Mouse (Mus musculus): ENCODE measurements around the gene Nop16. TPM values are rescaled to one million over a fixed set of nuclear protein-coding genes. Genes with fewer than 3 reads are reported as not detected.

The Nop16 gene
- polyA plus RNA-seq, 1 experiment from 2014 or later: 61.6 TPM

GRCm38 (mm10) chr13:54609301-54609700, 19.4 kb upstream of the Nop16 start:
- DNase-seq (ENCODE audit: low spot score) (no peak), ATAC-seq (replicated peaks; ENCODE audit: low FRiP score, low read depth) (no peak)
- no peak overlapping the region for H3K27ac ChIP-seq
- 28% methylated on average over 1 of the region's 1 CpGs for WGBS
- H3K4me3 ChIP-seq (replicated peaks; ENCODE audit: low read depth, low read length): no peak overlapping the region
- 0 out of 2 replicates have a peak overlapping the region, but pooled peaks have one; percentile 5 for H3K9ac ChIP-seq (ENCODE audit: low read depth, low read length)
- peaks cover 6% of the 10 kb centered on the region; the same call in 1 of the 2 replicates for H3K4me1 ChIP-seq (replicated peaks; ENCODE audit: insufficient read depth, low read length)
- TF ChIP-seq CTCF (IDR thresholded peaks at IDR 0.05; ENCODE audit: low read depth): no peak
- H3K27me3 ChIP-seq (ENCODE audit: insufficient read depth, low read length): no peaks in the 10 kb centered on the region
- no peaks in the 10 kb centered on the region for H3K9me3 ChIP-seq (replicated peaks; ENCODE audit: low read length)
- no peak overlapping the region for H3K4me2 ChIP-seq (ENCODE audit: low read length)
- H3K36me3 ChIP-seq (ENCODE audit: insufficient read depth, low read length): 0 out of 2 replicates have a peak, but pooled peaks cover 4% of the 10 kb centered on the region

GRCm38 (mm10) chr13:54608666-54609065, 18.8 kb upstream of the Nop16 start:
- Histone ChIP-seq H3K27ac (no peak overlapping the region), H3K4me1 (replicated peaks; ENCODE audit: insufficient read depth, low read length) (peaks cover 6% of the 10 kb centered on the region; the same call in 1 of the 2 replicates), H3K4me3 (replicated peaks; ENCODE audit: low read depth, low read length) (no peak overlapping the region), H3K27me3 (ENCODE audit: insufficient read depth, low read length) (no peaks in the 10 kb centered on the region), H3K9ac (ENCODE audit: low read depth, low read length) (no peak overlapping the region), H3K9me3 (replicated peaks; ENCODE audit: low read length) (no peaks in the 10 kb centered on the region), H3K36me3 (ENCODE audit: insufficient read depth, low read length) (0 out of 2 replicates have a peak, but pooled peaks cover 7% of the 10 kb centered on the region), H3K4me2 (ENCODE audit: low read length) (no peak overlapping the region)
- TF ChIP-seq CTCF (IDR thresholded peaks at IDR 0.05; ENCODE audit: low read depth): no peak
- no peak for ATAC-seq (replicated peaks; ENCODE audit: low FRiP score, low read depth)
- WGBS: 44% methylated on average over 8 of the region's 8 CpGs
- no peak for DNase-seq (ENCODE audit: low spot score)

GRCm38 (mm10) chr13:54608002-54608401, 18.1 kb upstream of the Nop16 start:
- no peak overlapping the region for H3K4me2 ChIP-seq (ENCODE audit: low read length)
- no peak overlapping the region for H3K4me3 ChIP-seq (replicated peaks; ENCODE audit: low read depth, low read length)
- WGBS: 85% methylated on average over 3 of the region's 3 CpGs

GRCm38 (mm10) chr13:54607204-54607603, 17.3 kb upstream of the Nop16 start:
- 0 out of 2 replicates have a peak, but pooled peaks cover 7% of the 10 kb centered on the region for H3K36me3 ChIP-seq (ENCODE audit: insufficient read depth, low read length)
- H3K4me1 ChIP-seq (replicated peaks; ENCODE audit: insufficient read depth, low read length): peaks cover 6% of the 10 kb centered on the region; the same call in 1 of the 2 replicates
- no peaks in the 10 kb centered on the region for H3K27me3 ChIP-seq (ENCODE audit: insufficient read depth, low read length)
- ATAC-seq (replicated peaks; ENCODE audit: low FRiP score, low read depth) (no peak), DNase-seq (ENCODE audit: low spot score) (no peak)
- no peak for TF ChIP-seq CTCF (IDR thresholded peaks at IDR 0.05; ENCODE audit: low read depth)
- no peak overlapping the region for H3K4me2 ChIP-seq (ENCODE audit: low read length)
- no peak overlapping the region for H3K9ac ChIP-seq (ENCODE audit: low read depth, low read length)
- no peak overlapping the region for H3K27ac ChIP-seq
- no peak overlapping the region for H3K4me3 ChIP-seq (replicated peaks; ENCODE audit: low read depth, low read length)
- H3K9me3 ChIP-seq (replicated peaks; ENCODE audit: low read length): no peaks in the 10 kb centered on the region
- WGBS: 63% methylated on average over 5 of the region's 5 CpGs

More at GRCm38 (mm10) chr13:54608002-54608401, 18.1 kb upstream of the Nop16 start:
- no peaks in the 10 kb centered on the region for H3K9me3 ChIP-seq (replicated peaks; ENCODE audit: low read length)
- H3K9ac ChIP-seq (ENCODE audit: low read depth, low read length): no peak overlapping the region
- H3K36me3 ChIP-seq (ENCODE audit: insufficient read depth, low read length): 0 out of 2 replicates have a peak, but pooled peaks cover 7% of the 10 kb centered on the region
- TF ChIP-seq CTCF (IDR thresholded peaks at IDR 0.05; ENCODE audit: low read depth): no peak
- DNase-seq (ENCODE audit: low spot score) (no peak), ATAC-seq (replicated peaks; ENCODE audit: low FRiP score, low read depth) (no peak)
- H3K27me3 ChIP-seq (ENCODE audit: insufficient read depth, low read length): no peaks in the 10 kb centered on the region
- peaks cover 6% of the 10 kb centered on the region; the same call in 1 of the 2 replicates for H3K4me1 ChIP-seq (replicated peaks; ENCODE audit: insufficient read depth, low read length)
- H3K27ac ChIP-seq: no peak overlapping the region

GRCm38 (mm10) chr13:54605426-54605825, 15.5 kb upstream of the Nop16 start:
- Histone ChIP-seq H3K9ac (ENCODE audit: low read depth, low read length) (no peak overlapping the region), H3K27ac (no peak overlapping the region), H3K4me2 (ENCODE audit: low read length) (no peak overlapping the region), H3K36me3 (ENCODE audit: insufficient read depth, low read length) (0 out of 2 replicates have a peak, but pooled peaks cover 7% of the 10 kb centered on the region), H3K9me3 (replicated peaks; ENCODE audit: low read length) (no peaks in the 10 kb centered on the region), H3K4me3 (replicated peaks; ENCODE audit: low read depth, low read length) (no peak overlapping the region), H3K27me3 (ENCODE audit: insufficient read depth, low read length) (no peaks in the 10 kb centered on the region), H3K4me1 (replicated peaks; ENCODE audit: insufficient read depth, low read length) (peaks cover 6% of the 10 kb centered on the region; the same call in 1 of the 2 replicates)
- DNase-seq (ENCODE audit: low spot score): no peak
- TF ChIP-seq CTCF (IDR thresholded peaks at IDR 0.05; ENCODE audit: low read depth): no peak
- ATAC-seq (replicated peaks; ENCODE audit: low FRiP score, low read depth): no peak
- 79% methylated on average over 5 of the region's 5 CpGs for WGBS

GRCm38 (mm10) chr13:54604221-54604620, 14.3 kb upstream of the Nop16 start:
- Histone ChIP-seq H3K9me3 (replicated peaks; ENCODE audit: low read length) (no peaks in the 10 kb centered on the region), H3K27me3 (ENCODE audit: insufficient read depth, low read length) (no peaks in the 10 kb centered on the region), H3K4me1 (replicated peaks; ENCODE audit: insufficient read depth, low read length) (no peaks in the 10 kb centered on the region), H3K36me3 (ENCODE audit: insufficient read depth, low read length) (0 out of 2 replicates have a peak, but pooled peaks cover 7% of the 10 kb centered on the region), H3K4me2 (ENCODE audit: low read length) (no peak overlapping the region), H3K4me3 (replicated peaks; ENCODE audit: low read depth, low read length) (no peak overlapping the region), H3K27ac (no peak overlapping the region), H3K9ac (ENCODE audit: low read depth, low read length) (0 out of 2 replicates have a peak overlapping the region, but pooled peaks have one; percentile 8)
- ATAC-seq (replicated peaks; ENCODE audit: low FRiP score, low read depth): no peak
- whole genome bisulfite sequencing: 78% methylated on average over 4 of the region's 4 CpGs
- DNase-seq (ENCODE audit: low spot score): no peak
- TF ChIP-seq CTCF (IDR thresholded peaks at IDR 0.05; ENCODE audit: low read depth): no peak

GRCm38 (mm10) chr13:54603501-54603900, 13.6 kb upstream of the Nop16 start:
- Histone ChIP-seq H3K36me3 (ENCODE audit: insufficient read depth, low read length) (0 out of 2 replicates have a peak, but pooled peaks cover 7% of the 10 kb centered on the region), H3K4me1 (replicated peaks; ENCODE audit: insufficient read depth, low read length) (no peaks in the 10 kb centered on the region), H3K27me3 (ENCODE audit: insufficient read depth, low read length) (no peaks in the 10 kb centered on the region), H3K4me2 (ENCODE audit: low read length) (no peak overlapping the region), H3K9me3 (replicated peaks; ENCODE audit: low read length) (no peaks in the 10 kb centered on the region), H3K4me3 (replicated peaks; ENCODE audit: low read depth, low read length) (no peak overlapping the region), H3K9ac (ENCODE audit: low read depth, low read length) (no peak overlapping the region), H3K27ac (no peak overlapping the region)
- TF ChIP-seq CTCF (IDR thresholded peaks at IDR 0.05; ENCODE audit: low read depth): 0 out of 2 replicates have a peak, but pooled peaks have one; percentile 28
- no peak for ATAC-seq (replicated peaks; ENCODE audit: low FRiP score, low read depth)
- no peak for DNase-seq (ENCODE audit: low spot score)

Measured in kidney, postnatal 0 days (tissue).